Mouse (Mus musculus) embryo, embryonic 10.5 days (tissue): ENCODE data around the gene Deaf1.
A peak's percentile ranks its signal among the peaks of the same experiment; 100 is the strongest.

ENCODE experiments used
- DNase-seq: peaks from one replicate; pipeline ENCODE4 v3.0.0-alpha.2; 2015; ENCODE audit warnings: low spot score

Gene Deaf1

GRCm38 (mm10) chr7:141327469-141328372 lies at the start of gene Deaf1, which contains the start of gene Tmem80:
Deaf1 (minus strand) TSS chr7:141327690.
Tmem80 (plus strand) TSS chr7:141327739.
- peak; percentile 98 for DNase-seq

- no peak for DNase-seq
These were observed 46.9 kb upstream of the Deaf1 start for GRCm38 (mm10) chr7:141374399-141374798.

- peak; percentile 22 for DNase-seq
These were observed 46.1 kb upstream of the Deaf1 start for GRCm38 (mm10) chr7:141373611-141374010.

GRCm38 (mm10) chr7:141371942-141372595 lies 44.6 kb upstream of the Deaf1 start:
- no peak for DNase-seq

GRCm38 (mm10) chr7:141369918-141370317 lies 42.4 kb upstream of the Deaf1 start:
- DNase-seq = no peak

GRCm38 (mm10) chr7:141367358-141367757 lies 39.9 kb upstream of the Deaf1 start:
- DNase-seq = no peak

GRCm38 (mm10) chr7:141365049-141365445 lies 37.6 kb upstream of the Deaf1 start:
- no peak for DNase-seq

GRCm38 (mm10) chr7:141364349-141365048 lies 37.0 kb upstream of the Deaf1 start:
- DNase-seq = no peak

GRCm38 (mm10) chr7:141363752-141364125 lies 36.2 kb upstream of the Deaf1 start:
- no peak for DNase-seq

GRCm38 (mm10) chr7:141363106-141363751 lies 35.7 kb upstream of the Deaf1 start:
- peak; percentile 87 for DNase-seq

GRCm38 (mm10) chr7:141361510-141361909 lies 34.0 kb upstream of the Deaf1 start:
- no peak for DNase-seq

GRCm38 (mm10) chr7:141356971-141357370 lies 29.5 kb upstream of the Deaf1 start:
- no peak for DNase-seq

GRCm38 (mm10) chr7:141355626-141356326 lies 28.3 kb upstream of the Deaf1 start:
- DNase-seq = no peak

GRCm38 (mm10) chr7:141355051-141355450 lies 27.6 kb upstream of the Deaf1 start:
- DNase-seq = no peak

- DNase-seq = no peak
These were observed 23.6 kb upstream of the Deaf1 start for GRCm38 (mm10) chr7:141351061-141351460.

GRCm38 (mm10) chr7:141344787-141345186 lies 17.3 kb upstream of the Deaf1 start:
- DNase-seq = no peak

GRCm38 (mm10) chr7:141343696-141344095 lies 16.2 kb upstream of the Deaf1 start:
- no peak for DNase-seq

- no peak for DNase-seq
These were observed 15.7 kb upstream of the Deaf1 start for GRCm38 (mm10) chr7:141343230-141343629.

- no peak for DNase-seq
These were observed 14.3 kb upstream of the Deaf1 start for GRCm38 (mm10) chr7:141341689-141342226.

GRCm38 (mm10) chr7:141340476-141340875 lies 13.0 kb upstream of the Deaf1 start:
- no peak for DNase-seq

GRCm38 (mm10) chr7:141340023-141340422 lies 12.5 kb upstream of the Deaf1 start:
- DNase-seq = no peak
